Mouse (Mus musculus): ENCODE data around the gene Nagk.
A peak's percentile ranks its signal among the peaks of the same experiment; 100 is the strongest.
"Not testable (repeated sequence)": the region's sequence is repeated elsewhere in the genome, so short reads cannot be mapped to it uniquely, and the experiment has no call there.

Gene Nagk

DNA sequence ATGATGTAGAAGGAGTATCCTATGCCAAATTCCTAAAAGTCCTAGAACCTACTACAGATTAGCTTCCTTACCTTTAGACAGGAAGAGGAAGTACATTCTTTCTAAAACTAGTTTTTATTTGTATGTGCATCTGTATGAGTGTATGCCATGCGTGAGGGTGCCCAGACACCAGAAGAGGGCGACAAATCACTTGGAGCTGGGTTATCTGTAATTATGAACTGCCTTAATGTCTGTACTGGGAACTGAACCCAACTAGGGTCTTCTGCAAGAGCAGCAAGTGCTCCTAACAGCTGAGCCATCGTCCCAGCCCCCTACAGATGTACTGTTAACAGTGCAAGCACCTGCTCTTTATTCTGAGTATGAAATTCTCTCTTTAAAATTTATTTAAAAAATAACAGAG, 21.0 kb downstream of the Nagk start:
- DNase-seq (ENCODE audit: low spot score): no peak

DNA sequence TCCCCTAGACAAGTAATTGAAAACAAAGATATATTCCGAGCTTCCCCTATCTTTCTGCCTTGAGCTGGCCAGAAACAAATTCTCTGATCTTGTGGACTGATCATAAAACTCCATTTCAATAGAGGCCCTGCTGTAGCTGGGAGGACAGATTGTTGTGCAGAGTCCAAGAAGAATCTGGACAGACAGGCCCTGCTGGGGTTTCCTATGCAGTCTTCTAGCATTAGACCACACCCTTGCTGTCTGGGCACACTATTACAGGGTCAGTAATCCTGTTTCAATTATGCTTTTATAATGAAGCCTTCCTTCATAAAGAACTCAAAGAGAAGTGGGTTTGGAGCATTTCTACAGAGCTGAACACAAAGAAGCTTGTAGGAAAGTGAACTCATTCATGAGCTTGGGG, 24.2 kb downstream of the Nagk start:
- no peak for DNase-seq (ENCODE audit: low spot score)

GRCm38 (mm10) chr6:83820727-83821515, 26.1 kb downstream of the Nagk start:
- no peak for DNase-seq (ENCODE audit: low spot score)

DNA sequence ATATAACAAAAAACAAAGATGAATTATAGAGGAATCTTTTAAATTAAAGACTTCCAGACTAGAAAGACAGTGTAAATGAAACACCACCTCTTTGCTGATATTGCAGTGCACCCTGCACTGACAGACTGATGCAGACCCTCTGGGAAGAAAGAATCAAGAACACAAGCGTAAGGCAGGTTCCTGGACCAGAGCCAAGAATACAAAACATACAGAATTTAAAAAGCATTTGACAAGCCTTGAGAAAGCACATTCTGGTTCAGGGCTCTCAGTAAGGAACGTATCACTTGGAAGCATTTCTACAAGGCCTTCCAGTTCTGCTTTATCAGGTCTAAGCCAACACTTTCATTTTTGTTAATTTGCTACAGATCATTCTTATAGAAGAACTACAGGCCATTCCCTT, 27.1 kb downstream of the Nagk start:
- DNase-seq (ENCODE audit: low spot score): no peak

- DNase-seq (ENCODE audit: low spot score): no peak
Measured at GRCm38 (mm10) chr6:83830941-83831605, 36.3 kb downstream of the Nagk start.

DNA sequence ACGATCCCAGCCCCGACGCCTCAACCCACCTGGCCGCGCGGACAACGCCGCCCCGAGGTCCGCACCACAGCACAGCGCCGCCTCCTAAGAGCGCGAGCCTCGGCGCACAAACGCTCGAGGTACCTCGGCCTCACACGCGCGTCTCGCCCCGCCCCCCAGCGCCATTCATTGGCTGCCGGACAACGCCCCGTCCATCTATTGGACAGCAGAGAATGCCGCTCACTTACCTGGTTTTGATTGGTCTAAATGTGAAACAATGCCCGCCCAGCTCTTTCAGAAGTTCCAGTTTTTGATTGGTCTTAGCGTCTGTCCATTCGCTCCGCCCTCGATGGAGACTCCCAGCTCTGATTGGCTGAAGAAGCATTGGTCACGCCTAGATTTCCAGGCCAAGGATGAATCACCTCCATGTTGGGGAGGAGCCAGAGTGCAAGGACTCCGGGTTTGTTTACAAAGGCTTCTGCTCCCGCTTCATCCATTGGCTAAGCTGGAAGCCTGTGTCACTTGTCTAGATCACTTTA, 36.9 kb downstream of the Nagk start, which contains the start of gene Paip2b:
Paip2b (minus strand) TSS at position 136 of the 518 bp plus-strand sequence.
- DNase-seq (ENCODE audit: low spot score): peak; percentile 97

- not testable (repeated sequence) for DNase-seq (ENCODE audit: low spot score)
Measured at GRCm38 (mm10) chr6:83832393-83832792, 37.6 kb downstream of the Nagk start.

- DNase-seq (ENCODE audit: low spot score): no peak
Measured at GRCm38 (mm10) chr6:83836826-83837225, 42.0 kb downstream of the Nagk start.

- DNase-seq (ENCODE audit: low spot score): no peak
Measured at GRCm38 (mm10) chr6:83838046-83838445, 43.3 kb downstream of the Nagk start.

GRCm38 (mm10) chr6:83840086-83840485, 45.3 kb downstream of the Nagk start:
- no peak for DNase-seq (ENCODE audit: low spot score)

DNA sequence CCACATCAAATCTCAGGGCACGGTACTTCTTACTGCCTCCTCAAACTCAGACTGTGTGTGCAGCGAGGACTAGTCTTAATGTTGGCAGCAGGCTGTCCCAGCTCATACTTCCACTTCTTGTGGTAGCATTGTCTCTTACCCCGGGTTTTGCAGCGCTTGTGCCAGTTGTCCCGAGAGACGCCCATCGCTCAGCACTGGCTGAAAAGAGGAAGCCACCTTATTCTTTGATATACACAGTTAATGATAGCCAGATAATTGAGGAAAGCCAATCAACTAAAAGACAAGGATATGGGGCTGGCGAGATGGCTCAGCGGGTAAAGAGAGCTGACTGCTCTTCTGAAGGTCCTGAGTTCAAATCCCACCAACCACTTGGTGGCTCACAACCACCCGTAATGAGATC, 50.1 kb downstream of the Nagk start:
- DNase-seq (ENCODE audit: low spot score): no peak

GRCm38 (mm10) chr6:83846141-83846540, 51.4 kb downstream of the Nagk start:
- DNase-seq (ENCODE audit: low spot score): no peak

DNA sequence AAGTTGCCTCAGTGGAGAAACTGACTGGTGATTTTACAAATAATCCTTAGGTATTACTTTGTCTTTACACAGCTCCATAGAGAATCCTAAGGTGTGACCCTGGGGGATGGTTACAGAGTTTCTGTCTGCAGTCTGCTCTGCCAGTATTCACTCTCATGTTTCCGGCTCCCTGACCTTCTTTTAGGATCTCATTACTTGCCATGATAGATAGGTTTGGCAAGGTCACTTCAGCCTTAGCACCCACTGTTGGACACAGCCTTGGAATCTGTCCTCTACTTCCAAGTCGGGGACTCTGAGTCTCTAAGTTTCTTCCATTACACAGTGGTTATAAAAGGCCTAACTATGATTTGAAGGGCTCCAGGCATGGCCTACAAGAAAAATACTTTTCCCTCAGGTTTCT, 54.7 kb downstream of the Nagk start:
- no peak for DNase-seq (ENCODE audit: low spot score)
